18 mouse cellular contexts compared by ENCODE assay signal in the genomic region with DNA sequence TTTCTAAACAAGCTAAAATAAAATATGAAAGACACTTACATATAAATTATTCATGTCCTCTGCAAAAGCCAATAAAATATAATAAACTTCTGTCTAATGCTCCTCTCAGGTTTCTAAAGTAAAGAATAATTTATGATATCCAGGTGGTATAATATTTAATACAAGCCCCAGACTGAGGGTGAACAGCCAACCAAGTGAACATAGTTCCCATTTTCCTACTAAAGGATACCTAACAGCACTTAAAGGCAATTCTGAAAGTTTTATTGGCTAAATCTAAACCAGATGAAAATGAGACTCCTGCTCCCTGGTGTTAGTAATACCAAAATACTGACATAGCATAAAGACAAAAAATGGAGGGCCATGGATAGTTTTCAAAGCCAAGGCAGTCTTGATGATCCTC.
"Had no signal": no experiment of that assay in that cellular context is flagged by ENCODE, and none has a peak within 500 bp of the region (broad histone marks: within the 10 kb centered on the region; RNA-seq: fewer than 3 reads in every experiment).

No protein-coding gene starts in this region.

- DNase-seq: liver, embryonic 13.5 days; liver, postnatal 0 days; lung, adult 2 months; lung, postnatal 14 days; lung, postnatal 36 days; right cerebral cortex, postnatal 14 days; thymus, adult 2 months; thymus, postnatal 25 days; thymus, postnatal 4 days had no signal

- H3K9ac ChIP-seq: liver, embryonic 13.5 days; liver, embryonic 15.5 days; liver, postnatal 0 days; lung, embryonic 15.5 days; midbrain, embryonic 13.5 days; midbrain, embryonic 15.5 days; stomach, embryonic 15.5 days had no signal

- H3K27me3 ChIP-seq: liver, embryonic 13.5 days; liver, embryonic 15.5 days; lung, embryonic 15.5 days; midbrain, embryonic 13.5 days; midbrain, embryonic 15.5 days; stomach, embryonic 15.5 days had no signal

- H3K4me2 ChIP-seq: liver, embryonic 13.5 days; liver, embryonic 15.5 days; lung, embryonic 15.5 days; midbrain, embryonic 11.5 days; midbrain, embryonic 13.5 days; midbrain, embryonic 15.5 days; stomach, embryonic 15.5 days had no signal

- H3K9me3 ChIP-seq: liver, embryonic 13.5 days; liver, embryonic 15.5 days; lung, embryonic 15.5 days; midbrain, embryonic 13.5 days; midbrain, embryonic 15.5 days; stomach, embryonic 15.5 days had no signal

- H3K27ac ChIP-seq: liver, embryonic 13.5 days; liver, embryonic 15.5 days; lung, embryonic 15.5 days; macrophage; midbrain, embryonic 13.5 days; midbrain, embryonic 15.5 days; stomach, embryonic 15.5 days; stomach, postnatal 0 days had no signal

- H3K4me1 ChIP-seq: liver, embryonic 13.5 days; liver, embryonic 15.5 days; lung, embryonic 15.5 days; midbrain, embryonic 13.5 days; midbrain, embryonic 15.5 days; stomach, embryonic 15.5 days had no signal

- H3K36me3 ChIP-seq: liver, embryonic 13.5 days; liver, embryonic 15.5 days; lung, embryonic 15.5 days; midbrain, embryonic 13.5 days; midbrain, embryonic 15.5 days; stomach, embryonic 15.5 days had no signal

- ATAC-seq: liver, postnatal 0 days; lung, postnatal 0 days; midbrain, embryonic 15.5 days had no signal

- H3K4me3 ChIP-seq: liver, embryonic 13.5 days; liver, embryonic 15.5 days; lung, embryonic 15.5 days; midbrain, embryonic 13.5 days; midbrain, embryonic 15.5 days; stomach, embryonic 15.5 days had no signal
